Mouse (Mus musculus) intestine, embryonic 14.5 days (tissue): ENCODE measurements around the gene Olfr464. TPM values are rescaled to one million over a fixed set of nuclear protein-coding genes. Genes with fewer than 3 reads are reported as not detected.

Source experiments
- ATAC-seq: fragments of 200-750 bp; cut with Nextera tagmentation; replicated peaks from 2 replicates; pipeline ENCODE4 v1.8.0; 2017; ENCODE audit warnings: low read depth, moderate number of reproducible peaks, moderate TSS enrichment, moderate library complexity; ENCODE audit not compliant: low FRiP score, low TSS enrichment
- DNase-seq: peaks from one replicate; pipeline ENCODE4 v3.0.0-alpha.2; 2018; ENCODE audit warnings: low spot score
- H3K27ac ChIP-seq: fragments of 300-500 bp; sonication (generic); 2 replicates; pipeline ENCODE4 v1.5.1; 2014; ENCODE audit warnings: low read depth, mild to moderate bottlenecking, control low read depth
- H3K27me3 ChIP-seq: fragments of 300-500 bp; sonication (generic); replicated peaks from 2 replicates; pipeline ENCODE4 v1.6.1; 2014; ENCODE audit warnings: low read length, control low read depth; ENCODE audit not compliant: control insufficient read depth, insufficient read depth
- H3K36me3 ChIP-seq: fragments of 300-500 bp; sonication (generic); 2 replicates; pipeline ENCODE4 v1.6.1; 2014; ENCODE audit warnings: low read length, control low read depth; ENCODE audit not compliant: control insufficient read depth, insufficient read depth
- H3K4me1 ChIP-seq: fragments of 300-500 bp; sonication (generic); replicated peaks from 2 replicates; pipeline ENCODE4 v1.6.1; 2014; ENCODE audit warnings: low read length, control low read depth, mixed read lengths; ENCODE audit not compliant: control insufficient read depth, insufficient read depth
- H3K4me2 ChIP-seq: fragments of 300-500 bp; sonication (generic); 2 replicates; pipeline ENCODE4 v1.6.1; 2014; ENCODE audit warnings: low read length
- H3K4me3 ChIP-seq: fragments of 300-500 bp; sonication (generic); 2 replicates; pipeline ENCODE4 v1.5.1; 2014; ENCODE audit warnings: low read depth, low read length, control low read depth, mixed read lengths
- H3K9ac ChIP-seq: fragments of 300-500 bp; sonication (generic); 2 replicates; pipeline ENCODE4 v1.6.1; 2014; ENCODE audit warnings: mild to moderate bottlenecking, low read length
- H3K9me3 ChIP-seq: fragments of 300-500 bp; sonication (generic); 2 replicates; pipeline ENCODE4 v1.6.1; 2016; ENCODE audit warnings: low read length, control low read depth; ENCODE audit not compliant: control insufficient read depth
- WGBS: fragments of 180-500 bp; shearing (Covaris S2); extraction: QIAGEN DNeasy Blood & Tissue Kit; methylation state at CpG from one replicate; pipeline ENCODE4 v1.1.7; 2014; 5-methylcytosine and 5-hydroxymethylcytosine counted together
- polyA plus RNA-seq: library from polyadenylated mRNA; unstranded; fragments of >200 nt; fragmentation: Nextera tagmentation; extraction: Ambion mirVana; gene quantifications from 2 replicates; pipeline ENCODE4 v1.2.1, GENCODE M21; 2014

The Olfr464 gene
- polyA plus RNA-seq, 1 experiment from 2014 or later, result not detected

- ATAC-seq (no peak), DNase-seq (no peak)
- WGBS, result 62% methylated on average over 2 of the region's 2 CpGs
- no peak overlapping the region for H3K4me2 ChIP-seq
- H3K27me3 ChIP-seq, result no peaks in the 10 kb centered on the region
- no peak overlapping the region for H3K4me3 ChIP-seq
- no peaks in the 10 kb centered on the region for H3K36me3 ChIP-seq
- H3K9ac ChIP-seq, result no peak overlapping the region
- H3K4me1 ChIP-seq, result no peaks in the 10 kb centered on the region
- H3K27ac ChIP-seq, result no peak overlapping the region
- H3K9me3 ChIP-seq, result no peaks in the 10 kb centered on the region
These were observed 13.0 kb upstream of the Olfr464 start for GRCm38 (mm10) chr11:87933731-87934130.

GRCm38 (mm10) chr11:87930348-87930747 lies 9.6 kb upstream of the Olfr464 start:
- WGBS, result 71% methylated on average over 2 of the region's 2 CpGs
- Histone ChIP-seq H3K9me3 (no peaks in the 10 kb centered on the region), H3K4me1 (no peaks in the 10 kb centered on the region), H3K36me3 (no peaks in the 10 kb centered on the region), H3K27ac (no peak overlapping the region), H3K4me2 (no peak overlapping the region), H3K9ac (no peak overlapping the region), H3K4me3 (no peak overlapping the region), H3K27me3 (no peaks in the 10 kb centered on the region)
- ATAC-seq (no peak), DNase-seq (no peak)

DNA sequence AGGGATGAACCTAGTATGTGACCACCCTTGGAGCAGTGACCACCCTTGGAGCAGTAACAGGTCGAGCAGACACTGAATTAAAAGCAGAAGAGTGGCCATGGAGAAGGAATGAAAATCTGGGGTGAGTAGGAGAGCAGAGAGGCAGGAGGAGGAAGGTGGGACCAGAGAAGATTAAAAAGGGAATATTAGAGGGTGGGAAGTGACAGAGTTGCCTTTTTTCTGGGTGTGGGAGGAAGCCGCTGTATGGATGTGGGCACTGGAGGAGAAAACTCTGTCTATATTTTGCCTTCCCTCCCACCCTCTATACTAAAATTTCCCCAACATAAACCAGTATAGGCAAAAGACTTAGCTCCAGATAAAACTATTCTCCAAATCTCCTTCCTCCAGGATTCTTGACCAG lies 466 bp downstream of the Olfr464 start:
- Histone ChIP-seq H3K4me3 (no peak overlapping the region), H3K4me2 (no peak overlapping the region), H3K27ac (no peak overlapping the region), H3K9ac (no peak overlapping the region), H3K4me1 (no peaks in the 10 kb centered on the region), H3K9me3 (no peaks in the 10 kb centered on the region), H3K36me3 (no peaks in the 10 kb centered on the region), H3K27me3 (no peaks in the 10 kb centered on the region)
- DNase-seq (no peak), ATAC-seq (no peak)
- WGBS, result 74% methylated on average over 2 of the region's 2 CpGs

DNA sequence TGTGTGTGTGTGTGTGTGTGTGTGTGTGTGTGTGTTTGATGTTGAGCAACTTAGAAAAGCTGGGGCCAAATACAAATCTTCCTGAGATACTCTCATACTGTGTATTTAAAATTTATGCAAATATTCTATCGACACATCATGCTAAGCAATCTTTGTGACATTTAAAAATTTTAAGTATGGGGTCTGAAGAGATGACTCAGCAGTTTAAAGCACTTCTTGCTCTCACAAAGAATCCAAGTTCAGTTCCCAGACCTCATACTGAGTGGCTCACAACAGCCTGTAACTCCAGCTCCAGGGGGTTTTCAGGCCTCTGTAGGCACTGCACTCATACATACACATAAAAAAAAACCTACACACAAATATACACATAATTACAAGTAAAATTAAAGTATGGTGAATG lies 4.8 kb downstream of the Olfr464 start:
- no peaks in the 10 kb centered on the region for H3K9me3 ChIP-seq
- no peak overlapping the region for H3K27ac ChIP-seq
- DNase-seq (no peak), ATAC-seq (no peak)
- WGBS, result 88% methylated on average over 1 of the region's 1 CpGs
- H3K27me3 ChIP-seq, result no peaks in the 10 kb centered on the region
- no peak overlapping the region for H3K9ac ChIP-seq
- H3K4me2 ChIP-seq, result no peak overlapping the region
- no peaks in the 10 kb centered on the region for H3K4me1 ChIP-seq
- H3K36me3 ChIP-seq, result no peaks in the 10 kb centered on the region
- no peak overlapping the region for H3K4me3 ChIP-seq

- DNase-seq (no peak), ATAC-seq (no peak)
- WGBS, result 70% methylated on average over 3 of the region's 3 CpGs
- H3K27ac ChIP-seq, result no peak overlapping the region
- H3K4me2 ChIP-seq, result no peak overlapping the region
- no peak overlapping the region for H3K9ac ChIP-seq
- no peaks in the 10 kb centered on the region for H3K27me3 ChIP-seq
- no peaks in the 10 kb centered on the region for H3K4me1 ChIP-seq
- H3K36me3 ChIP-seq, result no peaks in the 10 kb centered on the region
- no peak overlapping the region for H3K4me3 ChIP-seq
- no peaks in the 10 kb centered on the region for H3K9me3 ChIP-seq
These were observed 16.4 kb downstream of the Olfr464 start for GRCm38 (mm10) chr11:87904331-87904730.

DNA sequence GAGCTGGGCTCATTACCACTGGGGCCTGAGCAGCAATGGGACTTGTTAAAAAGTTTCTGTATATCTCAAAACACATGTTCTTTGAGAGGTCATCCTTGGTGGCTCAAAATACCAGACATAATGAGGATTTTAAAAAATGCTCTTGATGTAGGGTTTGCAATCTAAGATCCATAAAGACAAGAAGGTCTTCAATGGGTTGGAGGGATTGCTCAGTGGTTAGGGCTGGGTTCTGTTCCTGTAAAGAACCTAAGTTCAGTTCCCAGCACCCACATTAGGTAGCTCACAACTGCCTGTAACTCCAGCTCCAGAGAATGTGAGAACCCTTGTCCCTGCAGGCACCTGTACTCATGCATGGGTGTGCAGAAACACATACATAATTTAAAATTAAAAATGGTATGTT lies 23.5 kb downstream of the Olfr464 start, which contains the start of gene Olfr463:
TSS of gene Olfr463 (minus strand) at position 101 of the 400 bp plus-strand sequence.
- 0 out of 2 replicates have a peak, but pooled peaks cover 2% of the 10 kb centered on the region for H3K27me3 ChIP-seq
- no peak for DNase-seq
- ATAC-seq, result no peak
- H3K9me3 ChIP-seq, result no peaks in the 10 kb centered on the region
- no peaks in the 10 kb centered on the region for H3K4me1 ChIP-seq
- H3K4me2 ChIP-seq, result no peak within 1 kb of the TSS
- H3K4me3 ChIP-seq, result no peak within 1 kb of the TSS
- no peaks in the 10 kb centered on the region for H3K36me3 ChIP-seq
- H3K27ac ChIP-seq, result no peak within 1 kb of the TSS
- no peak within 1 kb of the TSS for H3K9ac ChIP-seq

DNA sequence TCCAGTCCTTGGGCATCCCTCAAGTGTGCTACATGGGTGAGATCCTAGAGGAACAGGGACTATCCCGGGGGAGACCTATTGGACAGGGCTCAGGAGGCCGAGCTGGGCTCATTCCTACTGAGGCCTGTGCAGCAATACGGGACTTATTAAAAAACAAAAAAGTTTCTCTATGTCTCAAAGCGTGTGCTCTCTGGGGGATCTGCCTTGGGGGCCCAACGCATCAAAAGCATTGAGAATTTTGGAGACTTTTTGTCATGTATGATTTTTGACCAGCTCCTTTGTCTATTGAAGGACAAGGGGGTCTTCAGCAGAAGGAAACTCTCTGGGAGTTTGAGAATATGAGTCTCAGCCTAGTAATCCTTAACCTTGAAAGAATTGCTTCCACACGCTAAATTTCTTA lies 28.6 kb downstream of the Olfr464 start, which contains the start of gene Olfr462:
TSS of gene Olfr462 (minus strand) at position 101 of the 400 bp plus-strand sequence.
- Histone ChIP-seq H3K4me2 (no peak within 1 kb of the TSS), H3K9ac (no peak within 1 kb of the TSS), H3K4me3 (no peak within 1 kb of the TSS), H3K27ac (no peak within 1 kb of the TSS), H3K27me3 (no peaks in the 10 kb centered on the region), H3K4me1 (no peaks in the 10 kb centered on the region), H3K36me3 (no peaks in the 10 kb centered on the region), H3K9me3 (no peaks in the 10 kb centered on the region)
- ATAC-seq (no peak), DNase-seq (no peak)
- WGBS, result 90% methylated on average over 6 of the region's 6 CpGs

GRCm38 (mm10) chr11:87884856-87885255 lies 35.9 kb downstream of the Olfr464 start:
- Histone ChIP-seq H3K27me3 (no peaks in the 10 kb centered on the region), H3K4me3 (no peak overlapping the region), H3K4me1 (no peaks in the 10 kb centered on the region), H3K9me3 (no peaks in the 10 kb centered on the region), H3K4me2 (no peak overlapping the region), H3K9ac (no peak overlapping the region), H3K27ac (no peak overlapping the region), H3K36me3 (no peaks in the 10 kb centered on the region)
- no peak for DNase-seq
- no peak for ATAC-seq
- WGBS, result 74% methylated on average over 5 of the region's 5 CpGs

- Histone ChIP-seq H3K4me3 (no peak overlapping the region), H3K4me2 (no peak overlapping the region), H3K36me3 (no peaks in the 10 kb centered on the region), H3K27me3 (no peaks in the 10 kb centered on the region), H3K27ac (no peak overlapping the region), H3K9ac (no peak overlapping the region), H3K9me3 (no peaks in the 10 kb centered on the region), H3K4me1 (no peaks in the 10 kb centered on the region)
- WGBS, result 44% methylated on average over 5 of the region's 5 CpGs
- DNase-seq (no peak), ATAC-seq (no peak)
These were observed 37.3 kb downstream of the Olfr464 start for GRCm38 (mm10) chr11:87883493-87883892.
